Mouse (Mus musculus): ENCODE measurements at regions not wholly inside any gene's neighbourhood (a gene's known extent, or its start where the extent isn't known, plus 50 kb on each side); places are given as distances from the start of the nearest gene placed in this dataset.

DNA sequence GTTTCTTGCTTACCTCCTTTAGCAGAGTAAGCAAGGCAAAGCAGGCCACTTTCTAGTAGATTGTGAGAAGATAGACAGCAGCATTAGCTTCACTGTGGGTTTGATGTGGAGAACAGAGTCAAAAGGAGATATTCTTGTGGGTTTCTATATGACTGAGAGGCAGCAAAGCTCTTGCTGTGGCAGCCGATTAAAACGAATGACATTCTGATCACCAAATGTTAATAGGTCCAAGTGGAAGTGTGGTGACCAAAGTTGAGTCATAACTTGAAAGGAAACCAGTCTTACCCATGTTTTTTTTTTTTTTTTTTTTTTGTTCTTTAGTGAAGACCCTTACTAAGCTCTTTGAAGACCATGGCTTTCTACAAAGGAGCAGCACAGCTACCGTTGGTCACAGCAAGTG is 245.3 kb upstream of the Prep start:
- Histone ChIP-seq H3K9ac (replicated peaks) (no peak overlapping the region), H3K4me2 (ENCODE audit: low read depth, low read length) (no peak overlapping the region), H3K27me3 (ENCODE audit: insufficient read depth, low read length) (no peaks in the 10 kb centered on the region), H3K4me1 (ENCODE audit: insufficient read depth) (no peaks in the 10 kb centered on the region), H3K9me3 (ENCODE audit: low read length) (no peaks in the 10 kb centered on the region), H3K36me3 (replicated peaks; ENCODE audit: insufficient read depth, low read length) (no peaks in the 10 kb centered on the region), H3K4me3 (ENCODE audit: low read depth, low read length) (no peak overlapping the region), H3K27ac (ENCODE audit: low read depth) (no peak overlapping the region)
- TF ChIP-seq EP300 (IDR thresholded peaks at IDR 0.05; ENCODE audit: low read depth) (no peak), CTCF (IDR thresholded peaks at IDR 0.05; ENCODE audit: low read depth) (no peak)
- WGBS (ENCODE audit: insufficient replicate concordance), result 88% methylated on average over 3 of the region's 3 CpGs
- ATAC-seq, result no peak
- DNase-seq, result no peak

DNA sequence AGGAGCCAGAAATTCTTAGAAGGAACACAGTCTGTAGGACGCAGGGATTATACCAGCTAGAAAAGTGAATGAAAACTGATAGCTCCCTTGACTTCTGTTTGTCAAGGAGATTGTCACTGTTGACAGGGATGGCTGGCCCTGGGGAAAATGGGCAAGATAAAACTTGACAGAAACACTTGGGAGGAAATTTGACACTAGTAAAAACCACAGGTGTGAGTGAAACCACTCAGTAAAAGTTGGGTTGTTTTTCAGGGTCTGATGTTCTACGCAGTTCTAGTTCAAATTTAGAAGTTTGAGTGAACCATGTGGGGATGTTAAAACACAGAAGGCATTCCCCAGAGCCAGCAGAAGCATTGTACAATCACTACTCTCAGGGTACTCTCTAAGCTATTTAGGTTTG is 246.6 kb upstream of the Prep start:
- no peaks in the 10 kb centered on the region for H3K27me3 ChIP-seq (ENCODE audit: insufficient read depth, low read length)
- DNase-seq (no peak), ATAC-seq (no peak)
- H3K9me3 ChIP-seq (ENCODE audit: low read length), result no peaks in the 10 kb centered on the region
- H3K4me3 ChIP-seq (ENCODE audit: low read depth, low read length), result no peak overlapping the region
- no peak overlapping the region for H3K4me2 ChIP-seq (ENCODE audit: low read depth, low read length)
- 66% methylated on average over 2 of the region's 2 CpGs for WGBS (ENCODE audit: insufficient replicate concordance)
- no peak overlapping the region for H3K27ac ChIP-seq (ENCODE audit: low read depth)
- H3K9ac ChIP-seq (replicated peaks), result no peak overlapping the region
- no peaks in the 10 kb centered on the region for H3K36me3 ChIP-seq (replicated peaks; ENCODE audit: insufficient read depth, low read length)
- TF ChIP-seq CTCF (IDR thresholded peaks at IDR 0.05; ENCODE audit: low read depth) (no peak), EP300 (IDR thresholded peaks at IDR 0.05; ENCODE audit: low read depth) (no peak)
- no peaks in the 10 kb centered on the region for H3K4me1 ChIP-seq (ENCODE audit: insufficient read depth)

DNA sequence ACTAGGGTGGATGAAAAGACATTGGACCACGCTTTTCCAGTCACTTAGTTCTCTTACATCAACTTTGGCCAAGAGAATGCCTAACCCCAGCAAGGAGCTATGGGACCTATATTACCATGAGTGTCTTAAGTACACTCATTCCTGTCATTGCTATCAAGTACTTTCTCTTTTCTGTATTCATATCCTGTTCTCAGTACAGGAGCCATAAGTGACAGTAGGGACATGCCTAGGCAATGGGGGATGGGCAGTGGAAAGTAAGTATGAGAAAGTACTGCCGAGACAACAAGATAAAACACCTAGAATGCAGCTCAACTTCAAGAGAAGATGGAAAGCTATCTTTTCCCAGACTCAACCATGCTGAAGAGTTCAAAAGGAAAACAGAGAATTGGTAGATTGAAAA is 247.6 kb upstream of the Prep start:
- WGBS (ENCODE audit: insufficient replicate concordance), result 81% methylated on average over 2 of the region's 2 CpGs
- Histone ChIP-seq H3K9me3 (ENCODE audit: low read length) (no peaks in the 10 kb centered on the region), H3K27me3 (ENCODE audit: insufficient read depth, low read length) (no peaks in the 10 kb centered on the region), H3K4me1 (ENCODE audit: insufficient read depth) (no peaks in the 10 kb centered on the region), H3K4me2 (ENCODE audit: low read depth, low read length) (no peak overlapping the region), H3K4me3 (ENCODE audit: low read depth, low read length) (no peak overlapping the region), H3K27ac (ENCODE audit: low read depth) (no peak overlapping the region), H3K9ac (replicated peaks) (no peak overlapping the region), H3K36me3 (replicated peaks; ENCODE audit: insufficient read depth, low read length) (no peaks in the 10 kb centered on the region)
- ATAC-seq, result no peak
- TF ChIP-seq EP300 (IDR thresholded peaks at IDR 0.05; ENCODE audit: low read depth) (no peak), CTCF (IDR thresholded peaks at IDR 0.05; ENCODE audit: low read depth) (no peak)
- DNase-seq, result no peak

DNA sequence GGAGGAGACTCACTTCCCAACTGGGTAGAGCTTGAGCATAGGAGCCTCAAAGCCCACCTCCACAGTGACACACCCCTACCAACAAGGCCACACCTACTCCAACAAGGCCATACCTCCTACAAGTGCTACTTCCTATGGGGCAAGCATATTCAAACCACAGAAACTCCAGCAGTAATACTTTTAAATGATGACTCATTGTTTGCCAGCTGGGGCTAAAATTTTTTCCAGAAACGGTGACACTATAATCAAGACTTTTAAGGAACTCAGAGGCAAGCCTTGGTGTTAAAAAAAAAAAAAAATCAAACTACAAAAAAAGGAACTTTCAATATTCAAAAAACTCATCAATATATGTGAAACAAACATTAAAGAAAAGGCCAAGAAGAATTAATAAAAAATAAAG is 248.4 kb upstream of the Prep start:
- no peak for ATAC-seq
- 32% methylated on average over 1 of the region's 1 CpGs for WGBS (ENCODE audit: insufficient replicate concordance)
- H3K4me1 ChIP-seq (ENCODE audit: insufficient read depth), result no peaks in the 10 kb centered on the region
- no peak overlapping the region for H3K27ac ChIP-seq (ENCODE audit: low read depth)
- TF ChIP-seq CTCF (IDR thresholded peaks at IDR 0.05; ENCODE audit: low read depth) (no peak), EP300 (IDR thresholded peaks at IDR 0.05; ENCODE audit: low read depth) (no peak)
- DNase-seq, result no peak
- no peaks in the 10 kb centered on the region for H3K27me3 ChIP-seq (ENCODE audit: insufficient read depth, low read length)
- H3K4me3 ChIP-seq (ENCODE audit: low read depth, low read length), result no peak overlapping the region
- H3K9ac ChIP-seq (replicated peaks), result no peak overlapping the region
- no peaks in the 10 kb centered on the region for H3K36me3 ChIP-seq (replicated peaks; ENCODE audit: insufficient read depth, low read length)
- no peaks in the 10 kb centered on the region for H3K9me3 ChIP-seq (ENCODE audit: low read length)
- H3K4me2 ChIP-seq (ENCODE audit: low read depth, low read length), result no peak overlapping the region

DNA sequence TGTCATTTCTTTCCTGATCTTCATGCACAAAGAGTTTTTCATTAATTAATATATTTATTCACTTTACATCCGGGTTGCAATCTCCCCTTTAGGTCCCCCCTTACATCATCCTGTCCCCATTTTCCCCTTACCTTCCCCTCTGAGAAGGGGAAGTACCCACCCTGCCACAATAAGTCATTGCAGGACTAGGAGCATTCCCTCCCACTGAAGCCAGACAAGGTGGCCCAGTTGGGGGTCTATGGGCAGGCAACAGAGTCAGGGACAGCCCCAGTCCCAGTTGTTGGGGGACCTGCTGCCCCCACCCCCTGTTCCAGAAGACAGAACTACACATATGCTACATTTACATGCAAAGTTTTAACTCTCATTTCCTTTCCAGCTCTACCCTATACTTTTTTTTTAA is 267.9 kb upstream of the Prdm1 start:
- TF ChIP-seq CTCF (IDR thresholded peaks at IDR 0.05; ENCODE audit: low read depth) (no peak), EP300 (IDR thresholded peaks at IDR 0.05; ENCODE audit: low read depth) (no peak)
- ATAC-seq, result no peak
- WGBS (ENCODE audit: insufficient replicate concordance), result 53% methylated on average over 1 of the region's 1 CpGs

DNA sequence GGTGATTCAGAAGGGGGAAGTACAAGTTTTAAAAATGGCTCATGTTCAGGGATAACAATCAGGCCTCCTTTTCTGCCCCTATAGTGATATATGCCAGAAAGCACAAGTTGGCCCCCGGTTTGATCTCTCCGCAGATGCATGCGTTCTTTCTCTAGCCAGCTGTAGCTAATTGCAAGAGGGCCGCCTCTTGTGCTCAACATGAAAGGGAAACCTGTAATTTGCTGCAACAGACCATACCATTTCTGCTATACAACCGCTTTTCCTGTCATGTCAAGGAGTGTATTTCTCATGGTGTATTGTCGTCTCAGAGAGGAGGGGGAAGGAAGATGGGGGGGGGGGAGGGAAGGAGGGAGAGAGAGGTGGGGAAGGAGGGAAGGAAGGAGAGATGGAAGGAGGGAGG is 257.1 kb upstream of the Prdm1 start:
- no peaks in the 10 kb centered on the region for H3K9me3 ChIP-seq (ENCODE audit: low read length)
- WGBS (ENCODE audit: insufficient replicate concordance), result 79% methylated on average over 6 of the region's 6 CpGs
- no peak overlapping the region for H3K4me3 ChIP-seq (ENCODE audit: low read depth, low read length)
- H3K27me3 ChIP-seq (ENCODE audit: insufficient read depth, low read length), result no peaks in the 10 kb centered on the region
- H3K4me2 ChIP-seq (ENCODE audit: low read depth, low read length), result no peak overlapping the region
- no peak overlapping the region for H3K27ac ChIP-seq (ENCODE audit: low read depth)
- H3K9ac ChIP-seq (replicated peaks), result no peak overlapping the region
- ATAC-seq (no peak), DNase-seq (no peak)
- TF ChIP-seq EP300 (IDR thresholded peaks at IDR 0.05; ENCODE audit: low read depth), result no peak
- no peak for TF ChIP-seq CTCF (IDR thresholded peaks at IDR 0.05; ENCODE audit: low read depth)
- H3K36me3 ChIP-seq (replicated peaks; ENCODE audit: insufficient read depth, low read length), result no peaks in the 10 kb centered on the region
- no peaks in the 10 kb centered on the region for H3K4me1 ChIP-seq (ENCODE audit: insufficient read depth)

More for the DNA sequence above, 267.9 kb upstream of the Prdm1 start:
- no peak overlapping the region for H3K4me3 ChIP-seq (ENCODE audit: low read depth, low read length)
- no peaks in the 10 kb centered on the region for H3K36me3 ChIP-seq (replicated peaks; ENCODE audit: insufficient read depth, low read length)
- H3K9ac ChIP-seq (replicated peaks), result no peak overlapping the region
- no peaks in the 10 kb centered on the region for H3K4me1 ChIP-seq (ENCODE audit: insufficient read depth)
- H3K27me3 ChIP-seq (ENCODE audit: insufficient read depth, low read length), result no peaks in the 10 kb centered on the region
- no peaks in the 10 kb centered on the region for H3K9me3 ChIP-seq (ENCODE audit: low read length)
- H3K27ac ChIP-seq (ENCODE audit: low read depth), result no peak overlapping the region
- H3K4me2 ChIP-seq (ENCODE audit: low read depth, low read length), result no peak overlapping the region
- DNase-seq, result no peak

DNA sequence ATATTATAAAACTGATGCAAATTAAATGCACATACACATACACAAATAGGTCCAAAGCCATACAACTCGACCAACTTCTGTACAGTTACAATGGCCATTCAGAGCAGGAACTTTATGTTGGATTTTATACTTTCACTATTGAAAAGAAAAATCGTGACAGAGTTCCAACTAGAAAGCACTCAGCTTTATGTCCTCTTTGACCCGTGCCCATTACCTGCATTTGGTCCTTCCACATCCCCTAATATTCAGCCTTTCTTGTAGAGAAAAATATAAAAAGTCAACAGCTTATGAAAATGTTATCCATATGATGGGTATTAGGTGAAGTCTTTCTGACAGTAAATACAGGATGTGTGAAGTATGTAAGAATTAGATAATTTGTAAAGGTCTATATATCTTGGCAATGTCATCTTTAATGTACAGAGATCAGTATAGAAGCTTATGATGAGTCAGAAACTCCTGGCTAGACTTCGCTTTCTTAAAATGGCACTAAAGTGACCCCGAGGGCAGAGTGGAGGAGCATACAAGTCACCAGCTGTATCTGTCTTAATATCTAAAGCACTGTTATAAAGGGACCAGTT is 252.2 kb upstream of the Prdm1 start:
- Histone ChIP-seq H3K36me3 (replicated peaks; ENCODE audit: insufficient read depth, low read length) (no peaks in the 10 kb centered on the region), H3K4me1 (ENCODE audit: insufficient read depth) (no peaks in the 10 kb centered on the region), H3K9ac (replicated peaks) (no peak overlapping the region), H3K4me3 (ENCODE audit: low read depth, low read length) (no peak overlapping the region), H3K9me3 (ENCODE audit: low read length) (no peaks in the 10 kb centered on the region), H3K27me3 (ENCODE audit: insufficient read depth, low read length) (no peaks in the 10 kb centered on the region), H3K4me2 (ENCODE audit: low read depth, low read length) (no peak overlapping the region), H3K27ac (ENCODE audit: low read depth) (no peak overlapping the region)
- 71% methylated on average over 5 of the region's 5 CpGs for WGBS (ENCODE audit: insufficient replicate concordance)
- DNase-seq (no peak), ATAC-seq (no peak)
- TF ChIP-seq CTCF (IDR thresholded peaks at IDR 0.05; ENCODE audit: low read depth), result no peak

Measured in liver, postnatal 0 days (tissue).